Mouse (Mus musculus) intestine, embryonic 15.5 days (tissue): ENCODE data around the gene Scml4. TPM values are rescaled to one million over a fixed set of nuclear protein-coding genes. Genes with fewer than 3 reads are reported as not detected.

Experiments
- ATAC-seq: fragments of 200-750 bp; cut with Nextera tagmentation; 2 replicates; pipeline ENCODE4 v1.8.0; 2017; ENCODE audit warnings: moderate TSS enrichment, moderate library complexity
- H3K27ac ChIP-seq: fragments of 300-500 bp; sonication (generic); 2 replicates; pipeline ENCODE4 v1.5.1; 2015; ENCODE audit warnings: mild to moderate bottlenecking, inconsistent platforms
- H3K27me3 ChIP-seq: fragments of 300-500 bp; sonication (generic); replicated peaks from 2 replicates; pipeline ENCODE4 v1.6.1; 2015; ENCODE audit warnings: inconsistent platforms
- H3K36me3 ChIP-seq: fragments of 300-500 bp; sonication (generic); 2 replicates; pipeline ENCODE4 v1.6.1; 2015; ENCODE audit warnings: inconsistent platforms
- H3K4me1 ChIP-seq: fragments of 300-500 bp; sonication (generic); replicated peaks from 2 replicates; pipeline ENCODE4 v1.6.1; 2015; ENCODE audit warnings: inconsistent platforms
- H3K4me2 ChIP-seq: fragments of 300-500 bp; sonication (generic); replicated peaks from 2 replicates; pipeline ENCODE4 v1.6.1; 2015; ENCODE audit warnings: mild to moderate bottlenecking, inconsistent platforms
- H3K4me3 ChIP-seq: fragments of 300-500 bp; sonication (generic); replicated peaks from 2 replicates; pipeline ENCODE4 v1.5.1; 2015; ENCODE audit warnings: inconsistent platforms
- H3K9ac ChIP-seq: fragments of 300-500 bp; sonication (generic); 2 replicates; pipeline ENCODE4 v1.6.1; 2015; ENCODE audit warnings: inconsistent platforms
- H3K9me3 ChIP-seq: fragments of 300-500 bp; sonication (generic); 2 replicates; pipeline ENCODE4 v1.6.1; 2016; ENCODE audit warnings: inconsistent platforms
- WGBS: fragments of 180-500 bp; shearing (Covaris S2); methylation state at CpG from one replicate; pipeline ENCODE4 v1.1.7; 2015; 5-methylcytosine and 5-hydroxymethylcytosine counted together
- polyA plus RNA-seq: library from polyadenylated mRNA; unstranded; fragments of >200 nt; fragmentation: Nextera tagmentation; extraction: Ambion mirVana; gene quantifications from 2 replicates; pipeline ENCODE4 v1.2.1, GENCODE M21; 2015

Scml4 gene
- polyA plus RNA-seq, 1 experiment from 2014 or later, result 29.3 TPM

DNA sequence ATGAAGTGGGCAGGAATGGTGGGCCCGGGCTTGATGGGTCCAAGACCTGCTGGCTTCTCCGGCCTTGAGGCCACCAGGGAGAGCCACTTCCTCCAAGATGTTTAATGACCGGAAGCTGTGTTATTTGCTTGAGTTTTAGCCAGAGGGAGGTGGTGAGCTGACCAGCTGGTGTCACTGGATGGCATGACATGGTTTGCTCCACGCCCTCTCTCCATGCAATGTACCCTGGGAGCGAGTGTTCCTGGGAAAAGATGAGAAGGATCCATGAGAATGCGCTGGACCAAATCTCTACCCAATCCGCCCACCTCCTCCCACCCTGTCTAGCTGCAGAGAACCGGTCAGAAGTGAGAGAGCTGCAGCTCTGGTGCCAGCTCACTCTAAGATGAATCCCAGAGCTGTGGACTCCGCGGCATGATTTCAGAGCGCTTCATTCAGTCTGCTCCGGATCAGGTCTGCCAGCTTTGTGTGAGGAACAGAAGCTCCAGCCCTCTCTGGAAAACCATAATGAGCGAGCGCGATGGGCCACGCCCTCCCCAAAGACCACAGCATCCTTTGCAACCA is 144.1 kb downstream of the Scml4 start:
- H3K9me3 ChIP-seq, result no peaks in the 10 kb centered on the region
- H3K27me3 ChIP-seq, result no peaks in the 10 kb centered on the region
- no peak overlapping the region for H3K4me3 ChIP-seq
- H3K9ac ChIP-seq, result no peak overlapping the region
- H3K27ac ChIP-seq, result no peak overlapping the region
- H3K4me1 ChIP-seq, result 0 out of 2 replicates have a peak, but pooled peaks cover 4% of the 10 kb centered on the region
- H3K36me3 ChIP-seq, result no peaks in the 10 kb centered on the region
- ATAC-seq, result no peak
- WGBS, result 88% methylated on average over 16 of the region's 16 CpGs
- no peak overlapping the region for H3K4me2 ChIP-seq

DNA sequence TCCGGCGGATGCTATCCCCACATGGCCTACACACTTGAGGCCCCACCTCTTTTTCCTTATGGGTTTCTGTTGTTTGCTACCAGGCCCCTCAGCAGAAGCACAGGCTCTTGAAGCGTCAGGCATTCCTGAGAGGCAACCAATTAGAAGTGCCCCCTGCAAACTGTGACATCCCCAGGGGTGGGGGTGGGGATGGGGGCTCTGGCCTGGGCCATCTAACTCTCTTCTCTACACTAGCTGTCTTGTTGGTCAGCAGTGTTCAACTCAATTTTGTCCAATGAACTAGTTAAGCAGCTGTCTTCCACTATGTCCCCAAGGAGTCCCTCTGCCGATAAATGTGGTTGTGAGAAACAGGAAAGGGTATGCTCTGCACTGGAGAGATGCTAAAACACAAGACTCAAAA is 144.9 kb downstream of the Scml4 start:
- Histone ChIP-seq H3K9me3 (no peaks in the 10 kb centered on the region), H3K9ac (no peak overlapping the region), H3K27ac (no peak overlapping the region), H3K36me3 (no peaks in the 10 kb centered on the region), H3K27me3 (no peaks in the 10 kb centered on the region), H3K4me2 (no peak overlapping the region), H3K4me1 (0 out of 2 replicates have a peak, but pooled peaks cover 4% of the 10 kb centered on the region), H3K4me3 (no peak overlapping the region)
- ATAC-seq, result no peak
- 86% methylated on average over 4 of the region's 4 CpGs for WGBS

DNA sequence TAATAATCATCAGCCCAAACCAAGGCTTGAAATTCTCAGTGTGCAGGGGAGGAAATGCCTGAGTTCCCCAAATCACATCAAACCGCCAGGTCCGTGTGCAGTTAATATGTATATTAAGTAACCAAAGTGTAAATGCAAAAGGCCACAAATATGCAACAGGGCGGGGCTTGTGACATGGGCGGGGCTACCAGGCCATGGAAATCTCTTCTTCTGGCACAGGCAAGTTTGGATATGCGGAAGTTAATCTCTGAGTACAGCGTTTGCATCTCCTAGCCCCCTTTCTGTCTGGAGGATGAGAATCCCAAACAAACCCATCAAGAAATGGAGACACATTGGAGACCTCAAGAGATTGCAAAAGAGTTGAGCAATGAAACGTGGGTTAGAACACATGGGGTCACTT is 145.5 kb downstream of the Scml4 start:
- Histone ChIP-seq H3K9me3 (no peaks in the 10 kb centered on the region), H3K4me3 (no peak overlapping the region), H3K4me2 (no peak overlapping the region), H3K4me1 (0 out of 2 replicates have a peak, but pooled peaks cover 4% of the 10 kb centered on the region), H3K36me3 (no peaks in the 10 kb centered on the region), H3K9ac (no peak overlapping the region), H3K27ac (no peak overlapping the region), H3K27me3 (no peaks in the 10 kb centered on the region)
- ATAC-seq, result no peak
- WGBS, result 82% methylated on average over 7 of the region's 7 CpGs

DNA sequence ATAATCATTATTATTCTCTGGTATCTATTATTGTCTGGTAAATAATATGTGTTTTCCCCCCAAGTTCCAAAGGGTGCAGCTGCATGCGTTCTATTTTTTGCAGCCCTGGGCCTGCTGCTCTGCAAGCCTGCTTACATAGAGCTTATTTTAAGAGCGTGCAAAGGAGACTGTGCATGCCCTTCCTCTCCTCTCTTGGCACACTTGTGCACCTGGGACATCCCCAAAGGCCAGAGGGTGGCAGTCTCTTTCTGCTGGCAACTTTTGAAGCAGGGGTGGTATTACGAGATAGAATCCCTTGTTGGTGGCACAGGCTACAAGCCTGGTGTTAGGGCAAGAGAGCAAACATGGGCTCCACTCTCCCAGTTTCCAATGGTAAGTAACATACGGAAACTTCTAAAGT is 146.4 kb downstream of the Scml4 start:
- no peak overlapping the region for H3K4me2 ChIP-seq
- H3K4me1 ChIP-seq, result 0 out of 2 replicates have a peak, but pooled peaks cover 4% of the 10 kb centered on the region
- no peak overlapping the region for H3K9ac ChIP-seq
- 83% methylated on average over 4 of the region's 4 CpGs for WGBS
- no peak overlapping the region for H3K27ac ChIP-seq
- H3K4me3 ChIP-seq, result no peak overlapping the region
- H3K27me3 ChIP-seq, result no peaks in the 10 kb centered on the region
- H3K36me3 ChIP-seq, result no peaks in the 10 kb centered on the region
- no peaks in the 10 kb centered on the region for H3K9me3 ChIP-seq
- no peak for ATAC-seq

DNA sequence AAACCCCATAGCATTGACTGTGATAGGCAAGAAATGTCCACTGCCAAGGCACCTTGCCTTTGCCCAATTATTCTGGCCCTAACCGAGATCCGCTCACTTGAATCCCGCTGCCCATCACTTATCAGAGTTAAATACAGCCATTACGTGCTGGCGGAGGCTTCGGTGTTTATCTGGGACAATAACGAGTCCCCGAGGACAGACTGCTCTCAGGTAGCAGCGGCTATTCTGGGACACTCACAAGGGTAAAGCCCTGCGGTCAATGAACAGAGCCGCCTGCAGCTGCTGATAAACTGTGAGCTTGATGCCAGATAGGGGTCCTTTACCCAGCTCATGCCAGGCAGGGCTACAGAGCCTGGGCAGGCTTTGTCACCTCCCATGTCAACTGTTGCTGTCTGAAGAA is 147.9 kb downstream of the Scml4 start:
- no peak overlapping the region for H3K4me2 ChIP-seq
- no peak overlapping the region for H3K9ac ChIP-seq
- H3K36me3 ChIP-seq, result no peaks in the 10 kb centered on the region
- no peak for ATAC-seq
- 71% methylated on average over 11 of the region's 11 CpGs for WGBS
- no peak overlapping the region for H3K27ac ChIP-seq
- no peak overlapping the region for H3K4me3 ChIP-seq
- H3K27me3 ChIP-seq, result no peaks in the 10 kb centered on the region
- H3K9me3 ChIP-seq, result no peaks in the 10 kb centered on the region
- H3K4me1 ChIP-seq, result no peaks in the 10 kb centered on the region

Other genes with a start within 250 kb of the Scml4 start
- 25.0 and 25.5 TPM in 2 replicates for gene Sec63, start 98.9 kb upstream of the Scml4 start, polyA plus RNA-seq